Mouse (Mus musculus) testis, postnatal 10 days (tissue): ENCODE measurements around the gene D130043K22Rik.

Source experiments
- DNase-seq: peaks from one replicate; pipeline ENCODE4 v3.0.0; 2021; ENCODE audit warnings: low spot score

Gene D130043K22Rik

DNA sequence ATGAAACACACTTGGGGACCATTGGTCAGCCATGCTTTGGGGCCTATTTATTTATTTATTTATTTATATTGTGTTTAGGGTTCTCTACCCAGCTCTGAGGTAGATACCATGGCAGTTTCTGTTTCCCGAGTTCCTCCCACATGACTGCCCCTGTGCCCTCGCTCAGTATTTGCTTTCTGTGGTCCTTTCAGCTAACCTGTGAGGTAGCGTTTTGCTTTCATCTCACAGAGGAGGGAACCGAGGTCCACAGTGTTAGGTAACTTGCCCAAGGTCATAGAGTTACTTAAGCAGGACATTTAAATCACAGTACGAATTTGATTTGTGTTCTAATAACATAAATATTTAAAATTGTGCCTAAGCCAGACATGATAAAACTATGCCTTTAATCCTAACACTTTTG lies 102.2 kb downstream of the D130043K22Rik start:
- DNase-seq = no peak

DNA sequence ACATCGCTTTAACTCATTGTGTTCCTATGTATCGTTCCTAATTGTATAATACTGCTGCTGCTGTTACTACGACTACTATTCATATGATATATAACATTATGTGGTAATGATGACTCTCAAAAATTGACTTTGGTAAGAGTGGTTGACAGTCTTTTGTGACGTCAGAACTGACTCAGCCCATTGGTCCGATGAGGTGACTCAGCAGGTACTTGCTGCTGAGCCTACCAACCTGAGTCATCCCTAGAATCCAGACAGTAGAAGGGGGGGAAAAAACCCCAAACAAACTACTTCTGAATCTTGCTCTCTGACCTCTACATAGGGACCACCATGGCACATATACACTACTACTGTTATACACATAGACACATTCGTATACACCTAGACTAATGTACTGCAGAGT lies 103.9 kb downstream of the D130043K22Rik start:
- DNase-seq = no peak
